Mouse (Mus musculus): ENCODE measurements around the gene Pop4. TPM values are rescaled to one million over a fixed set of nuclear protein-coding genes. Genes with fewer than 3 reads are reported as not detected.

Gene Pop4
- polyA plus RNA-seq, 1 experiment from 2014 or later, result 119 TPM

DNA sequence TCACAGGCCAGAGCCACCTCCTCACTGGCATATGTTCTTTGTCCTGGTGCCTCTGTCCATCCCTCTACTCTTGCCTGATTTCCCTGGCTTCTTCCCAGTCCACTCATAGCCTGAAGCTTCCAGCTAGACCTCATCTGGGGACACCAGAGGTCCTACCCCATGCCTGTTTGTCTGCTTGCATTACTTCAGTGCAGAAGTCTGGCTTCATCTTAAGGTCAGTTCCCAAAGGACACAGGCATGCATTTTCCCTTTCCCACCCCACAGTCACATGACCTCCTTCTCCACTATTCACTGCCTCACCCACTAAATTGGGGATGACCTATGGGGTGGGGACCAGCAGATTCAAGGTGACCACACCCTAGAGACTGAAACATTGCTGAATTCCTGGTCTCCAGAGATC lies 17.8 kb downstream of the Pop4 start:
- DNase-seq (ENCODE audit: low spot score, missing footprints), result no peak
- no peaks in the 10 kb centered on the region for H3K36me3 ChIP-seq (ENCODE audit: control insufficient read depth, insufficient read depth, low read length)
- no peak overlapping the region for H3K27ac ChIP-seq (ENCODE audit: low read depth, low read length)
- no peaks in the 10 kb centered on the region for H3K4me1 ChIP-seq (ENCODE audit: control insufficient read depth, insufficient read depth, low read length)
- no peaks in the 10 kb centered on the region for H3K9me3 ChIP-seq (ENCODE audit: control insufficient read depth, low read length)
- no peak for ATAC-seq (ENCODE audit: low FRiP score)
- H3K9ac ChIP-seq (ENCODE audit: low read length), result no peak overlapping the region
- H3K4me2 ChIP-seq, result no peak overlapping the region
- no peak overlapping the region for H3K4me3 ChIP-seq (ENCODE audit: low read depth, low read length)
- no peaks in the 10 kb centered on the region for H3K27me3 ChIP-seq (ENCODE audit: control insufficient read depth, insufficient read depth, low read length)

DNA sequence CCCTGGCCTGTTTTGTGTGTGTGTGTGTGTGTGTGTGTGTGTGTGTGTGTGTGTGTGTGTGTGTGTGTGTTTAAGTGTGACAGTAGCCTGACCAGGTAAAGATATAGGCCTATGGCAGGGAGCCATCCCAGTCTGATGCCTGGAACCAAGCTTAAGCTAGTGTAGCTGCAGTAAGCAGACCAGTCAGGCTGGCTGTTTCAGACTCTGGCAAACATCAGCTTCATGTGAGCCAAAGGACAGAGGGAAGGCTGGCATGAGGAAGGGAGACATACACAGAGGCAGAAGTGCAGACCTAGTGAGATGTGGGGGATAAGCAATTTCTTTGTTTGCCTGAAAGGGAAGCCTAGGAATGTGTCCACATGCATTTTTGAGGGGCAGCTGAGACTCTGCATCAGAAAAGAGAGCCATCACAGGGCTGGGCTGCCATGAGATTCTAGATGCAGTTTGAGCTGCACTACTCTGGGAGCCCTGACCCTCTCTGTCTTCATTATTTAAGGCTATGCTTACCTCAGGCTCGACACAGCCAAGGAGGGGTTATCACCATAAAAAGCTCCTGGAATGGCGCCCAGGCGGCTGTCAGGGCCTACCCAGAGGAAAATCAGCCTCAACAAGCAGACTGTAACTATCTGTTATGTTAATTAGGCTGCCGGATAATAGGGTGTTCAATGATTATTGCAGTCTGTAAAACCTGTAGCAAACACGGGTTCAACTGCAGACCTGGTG lies 19.6 kb downstream of the Pop4 start:
- ATAC-seq (ENCODE audit: low FRiP score) (no peak), DNase-seq (ENCODE audit: low spot score, missing footprints) (no peak)
- Histone ChIP-seq H3K4me3 (ENCODE audit: low read depth, low read length) (no peak overlapping the region), H3K9ac (ENCODE audit: low read length) (no peak overlapping the region), H3K9me3 (ENCODE audit: control insufficient read depth, low read length) (no peaks in the 10 kb centered on the region), H3K36me3 (ENCODE audit: control insufficient read depth, insufficient read depth, low read length) (no peaks in the 10 kb centered on the region), H3K4me2 (no peak overlapping the region), H3K4me1 (ENCODE audit: control insufficient read depth, insufficient read depth, low read length) (no peaks in the 10 kb centered on the region), H3K27ac (ENCODE audit: low read depth, low read length) (no peak overlapping the region), H3K27me3 (ENCODE audit: control insufficient read depth, insufficient read depth, low read length) (no peaks in the 10 kb centered on the region)
- 70% methylated on average over 5 of the region's 5 CpGs for WGBS

DNA sequence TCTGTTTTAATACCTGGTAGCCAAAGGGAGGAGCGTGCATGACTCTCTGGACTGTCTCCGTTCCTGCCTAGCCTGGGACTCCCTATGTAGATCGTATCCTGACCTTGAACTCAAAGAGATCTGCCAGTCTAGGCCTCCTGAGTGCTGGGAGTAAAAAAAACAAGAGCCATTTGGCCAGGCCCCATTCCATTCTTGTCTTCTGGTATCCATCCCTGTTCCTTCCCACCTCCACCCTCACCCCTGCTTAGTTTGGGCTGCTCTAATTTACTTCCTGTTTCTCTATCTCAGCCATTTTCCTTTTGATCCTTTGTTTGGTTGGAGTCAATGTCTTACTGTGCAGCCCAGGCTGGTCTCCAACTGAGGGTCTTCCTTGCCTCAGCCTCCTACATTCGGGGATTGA lies 28.8 kb downstream of the Pop4 start:
- no peak for ATAC-seq (ENCODE audit: low FRiP score)
- 78% methylated on average over 4 of the region's 4 CpGs for WGBS

DNA sequence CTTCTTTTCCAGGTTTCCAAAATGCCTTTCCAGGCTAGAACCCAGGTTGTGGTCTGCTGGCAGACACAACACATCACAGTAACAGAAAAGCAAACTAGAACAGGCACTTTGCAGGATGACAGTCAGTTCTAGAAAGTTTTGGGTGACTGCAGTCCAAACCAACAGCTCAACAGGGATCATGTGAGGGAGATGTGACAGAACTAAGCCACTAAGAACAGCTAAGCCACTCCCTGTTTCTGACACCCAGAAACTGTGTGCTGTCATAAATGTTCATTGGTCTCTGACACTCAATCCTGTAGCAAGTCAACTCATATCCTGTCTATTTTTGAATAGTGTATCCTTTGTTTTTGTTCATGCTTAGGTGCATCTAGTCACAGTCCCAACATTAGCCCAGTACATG lies 34.1 kb downstream of the Pop4 start:
- Histone ChIP-seq H3K27me3 (ENCODE audit: control insufficient read depth, insufficient read depth, low read length) (no peaks in the 10 kb centered on the region), H3K4me3 (ENCODE audit: low read depth, low read length) (no peak overlapping the region), H3K27ac (ENCODE audit: low read depth, low read length) (no peak overlapping the region), H3K36me3 (ENCODE audit: control insufficient read depth, insufficient read depth, low read length) (no peaks in the 10 kb centered on the region), H3K9me3 (ENCODE audit: control insufficient read depth, low read length) (no peaks in the 10 kb centered on the region), H3K4me1 (ENCODE audit: control insufficient read depth, insufficient read depth, low read length) (no peaks in the 10 kb centered on the region), H3K9ac (ENCODE audit: low read length) (no peak overlapping the region), H3K4me2 (no peak overlapping the region)
- DNase-seq (ENCODE audit: low spot score, missing footprints) (no peak), ATAC-seq (ENCODE audit: low FRiP score) (no peak)

More for the DNA sequence above, 28.8 kb downstream of the Pop4 start:
- DNase-seq (ENCODE audit: low spot score, missing footprints), result no peak
- Histone ChIP-seq H3K27ac (ENCODE audit: low read depth, low read length) (no peak overlapping the region), H3K27me3 (ENCODE audit: control insufficient read depth, insufficient read depth, low read length) (no peaks in the 10 kb centered on the region), H3K9me3 (ENCODE audit: control insufficient read depth, low read length) (no peaks in the 10 kb centered on the region), H3K9ac (ENCODE audit: low read length) (no peak overlapping the region), H3K4me3 (ENCODE audit: low read depth, low read length) (no peak overlapping the region), H3K4me2 (no peak overlapping the region), H3K4me1 (ENCODE audit: control insufficient read depth, insufficient read depth, low read length) (no peaks in the 10 kb centered on the region), H3K36me3 (ENCODE audit: control insufficient read depth, insufficient read depth, low read length) (no peaks in the 10 kb centered on the region)

DNA sequence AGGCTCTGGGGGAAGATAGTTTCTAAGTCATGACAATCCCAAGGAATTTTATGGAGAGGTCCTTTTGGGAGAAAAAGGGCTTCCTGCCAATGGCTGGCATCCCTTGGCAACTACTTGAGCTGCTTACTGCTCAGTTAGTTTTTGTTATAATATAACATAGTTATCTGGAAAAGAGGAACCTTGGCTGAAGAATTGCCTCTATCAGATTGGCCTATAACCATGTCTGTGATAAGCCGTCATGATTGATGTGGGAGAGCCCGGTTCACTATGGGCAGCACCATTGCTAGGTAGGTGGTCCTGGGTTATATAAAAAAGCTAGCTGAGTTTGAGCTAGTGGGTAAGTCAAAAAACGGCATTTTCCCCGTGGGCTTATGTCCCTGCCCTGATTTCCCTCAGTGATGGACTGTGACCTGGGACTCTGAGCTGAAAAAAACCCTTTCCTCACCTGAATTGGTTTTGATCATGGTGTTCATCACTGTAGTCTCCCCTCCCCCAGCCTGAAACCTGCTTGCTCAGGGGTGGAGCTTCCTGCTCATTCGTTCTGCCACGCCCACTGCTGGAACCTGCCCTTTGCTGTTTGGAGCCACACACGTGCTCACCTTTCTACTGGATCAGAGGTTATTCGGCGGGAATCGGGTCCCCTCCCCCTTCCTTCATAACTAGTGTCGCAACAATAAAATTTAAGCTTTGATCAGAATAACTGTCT lies 34.7 kb downstream of the Pop4 start:
- H3K9ac ChIP-seq (ENCODE audit: low read length), result no peak overlapping the region
- no peak overlapping the region for H3K4me2 ChIP-seq
- no peaks in the 10 kb centered on the region for H3K27me3 ChIP-seq (ENCODE audit: control insufficient read depth, insufficient read depth, low read length)
- no peaks in the 10 kb centered on the region for H3K4me1 ChIP-seq (ENCODE audit: control insufficient read depth, insufficient read depth, low read length)
- no peak overlapping the region for H3K4me3 ChIP-seq (ENCODE audit: low read depth, low read length)
- ATAC-seq (ENCODE audit: low FRiP score) (no peak), DNase-seq (ENCODE audit: low spot score, missing footprints) (no peak)
- WGBS, result 49% methylated on average over 10 of the region's 11 CpGs
- no peaks in the 10 kb centered on the region for H3K36me3 ChIP-seq (ENCODE audit: control insufficient read depth, insufficient read depth, low read length)
- no peak overlapping the region for H3K27ac ChIP-seq (ENCODE audit: low read depth, low read length)
- no peaks in the 10 kb centered on the region for H3K9me3 ChIP-seq (ENCODE audit: control insufficient read depth, low read length)

DNA sequence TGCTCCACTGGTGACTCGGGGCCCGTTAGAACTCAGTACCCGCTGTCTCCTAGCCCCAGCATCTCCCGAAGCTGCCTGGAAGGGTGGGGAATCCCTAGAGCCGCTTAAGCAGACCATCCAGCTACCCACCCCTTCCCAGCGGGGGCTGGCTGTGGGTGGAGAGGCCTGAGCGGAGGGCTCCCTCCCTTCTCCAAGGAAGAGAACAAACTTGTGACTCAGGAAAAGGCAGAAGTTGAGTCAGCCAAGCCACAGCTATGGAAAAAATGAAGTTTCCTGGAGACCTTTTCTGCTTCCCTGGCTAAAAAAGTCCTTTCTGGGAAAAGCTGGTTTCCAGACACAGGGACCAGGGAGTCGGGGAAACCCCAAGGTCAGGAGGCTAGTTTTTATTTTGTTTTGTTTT lies 40.9 kb downstream of the Pop4 start:
- 19% methylated on average over 8 of the region's 8 CpGs for WGBS
- no peak overlapping the region for H3K4me3 ChIP-seq (ENCODE audit: low read depth, low read length)
- H3K4me1 ChIP-seq (ENCODE audit: control insufficient read depth, insufficient read depth, low read length), result no peaks in the 10 kb centered on the region; the same call in 1 of the 2 replicates
- H3K9me3 ChIP-seq (ENCODE audit: control insufficient read depth, low read length), result no peaks in the 10 kb centered on the region
- no peak overlapping the region for H3K27ac ChIP-seq (ENCODE audit: low read depth, low read length)
- no peak for ATAC-seq (ENCODE audit: low FRiP score)
- no peak overlapping the region for H3K9ac ChIP-seq (ENCODE audit: low read length)
- no peaks in the 10 kb centered on the region for H3K36me3 ChIP-seq (ENCODE audit: control insufficient read depth, insufficient read depth, low read length)
- no peak for DNase-seq (ENCODE audit: low spot score, missing footprints)
- no peak overlapping the region for H3K4me2 ChIP-seq
- H3K27me3 ChIP-seq (ENCODE audit: control insufficient read depth, insufficient read depth, low read length), result peaks cover 4% of the 10 kb centered on the region

DNA sequence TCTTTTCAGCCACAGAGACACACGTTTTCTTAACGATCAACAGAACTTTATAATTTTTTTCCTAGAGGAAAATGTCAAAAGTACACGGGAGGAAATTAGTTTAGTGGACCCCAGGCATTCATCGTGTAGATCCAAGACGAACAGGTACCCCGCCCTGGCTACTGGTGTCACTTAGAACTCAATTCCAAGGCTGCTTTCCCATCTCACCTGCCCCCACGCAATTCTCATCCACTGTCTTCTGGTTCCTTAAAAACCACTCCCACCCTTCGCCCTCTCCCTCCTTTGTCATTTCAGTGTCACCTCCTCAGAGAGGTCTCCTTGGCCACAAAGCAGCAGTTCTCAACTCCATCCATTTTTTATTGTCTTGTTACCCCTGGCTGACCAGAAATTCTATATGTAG lies 42.9 kb downstream of the Pop4 start:
- DNase-seq (ENCODE audit: low spot score, missing footprints) (no peak), ATAC-seq (ENCODE audit: low FRiP score) (peak; percentile 7; the same call in 1 of the 2 replicates)
- H3K4me2 ChIP-seq, result peak overlapping the region; percentile 85
- no peaks in the 10 kb centered on the region for H3K36me3 ChIP-seq (ENCODE audit: control insufficient read depth, insufficient read depth, low read length)
- peak overlapping the region; percentile 49 for H3K4me3 ChIP-seq (ENCODE audit: low read depth, low read length)
- no peaks in the 10 kb centered on the region; the same call in 1 of the 2 replicates for H3K4me1 ChIP-seq (ENCODE audit: control insufficient read depth, insufficient read depth, low read length)
- no peak overlapping the region for H3K27ac ChIP-seq (ENCODE audit: low read depth, low read length)
- peaks cover 4% of the 10 kb centered on the region for H3K27me3 ChIP-seq (ENCODE audit: control insufficient read depth, insufficient read depth, low read length)
- no peaks in the 10 kb centered on the region for H3K9me3 ChIP-seq (ENCODE audit: control insufficient read depth, low read length)
- peak overlapping the region; percentile 58; the same call in 1 of the 2 replicates for H3K9ac ChIP-seq (ENCODE audit: low read length)
- 24% methylated on average over 8 of the region's 8 CpGs for WGBS

DNA sequence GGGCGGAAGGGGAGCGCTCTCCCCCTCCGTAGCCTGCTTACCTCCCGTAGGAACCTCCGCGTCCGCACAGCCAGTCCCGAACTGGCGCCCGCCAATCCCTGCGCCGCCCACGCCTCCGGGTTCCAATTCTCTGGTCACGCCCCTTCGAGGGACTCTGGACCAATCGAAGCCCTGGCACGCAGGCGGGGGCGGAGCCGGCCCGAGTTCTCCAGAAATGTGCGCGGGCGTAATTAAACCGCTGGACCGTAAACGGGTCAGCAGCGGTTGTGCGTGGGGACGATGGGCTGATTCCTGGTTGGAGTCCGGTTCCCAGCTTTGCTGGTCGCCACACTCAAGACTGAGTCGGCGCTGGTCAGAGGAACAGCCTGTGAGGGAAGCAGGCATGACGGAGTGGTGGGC lies 43.3 kb downstream of the Pop4 start, which contains the start of gene Plekhf1:
Plekhf1 (minus strand) TSS at position 117 of the 399 bp plus-strand sequence.
- Histone ChIP-seq H3K4me1 (ENCODE audit: control insufficient read depth, insufficient read depth, low read length) (no peaks in the 10 kb centered on the region; the same call in 1 of the 2 replicates), H3K27me3 (ENCODE audit: control insufficient read depth, insufficient read depth, low read length) (peaks cover 4% of the 10 kb centered on the region), H3K36me3 (ENCODE audit: control insufficient read depth, insufficient read depth, low read length) (no peaks in the 10 kb centered on the region), H3K27ac (ENCODE audit: low read depth, low read length) (no peak within 1 kb of the TSS), H3K9me3 (ENCODE audit: control insufficient read depth, low read length) (no peaks in the 10 kb centered on the region), H3K9ac (ENCODE audit: low read length) (peak within 1 kb of the TSS; percentile 58; the same call in 1 of the 2 replicates), H3K4me2 (peak within 1 kb of the TSS; percentile 85), H3K4me3 (ENCODE audit: low read depth, low read length) (peak within 1 kb of the TSS; percentile 49)
- DNase-seq (ENCODE audit: low spot score, missing footprints) (peak; percentile 99), ATAC-seq (ENCODE audit: low FRiP score) (peak; percentile 95)
- WGBS, result under 1% methylated on average over 36 of the region's 36 CpGs

DNA sequence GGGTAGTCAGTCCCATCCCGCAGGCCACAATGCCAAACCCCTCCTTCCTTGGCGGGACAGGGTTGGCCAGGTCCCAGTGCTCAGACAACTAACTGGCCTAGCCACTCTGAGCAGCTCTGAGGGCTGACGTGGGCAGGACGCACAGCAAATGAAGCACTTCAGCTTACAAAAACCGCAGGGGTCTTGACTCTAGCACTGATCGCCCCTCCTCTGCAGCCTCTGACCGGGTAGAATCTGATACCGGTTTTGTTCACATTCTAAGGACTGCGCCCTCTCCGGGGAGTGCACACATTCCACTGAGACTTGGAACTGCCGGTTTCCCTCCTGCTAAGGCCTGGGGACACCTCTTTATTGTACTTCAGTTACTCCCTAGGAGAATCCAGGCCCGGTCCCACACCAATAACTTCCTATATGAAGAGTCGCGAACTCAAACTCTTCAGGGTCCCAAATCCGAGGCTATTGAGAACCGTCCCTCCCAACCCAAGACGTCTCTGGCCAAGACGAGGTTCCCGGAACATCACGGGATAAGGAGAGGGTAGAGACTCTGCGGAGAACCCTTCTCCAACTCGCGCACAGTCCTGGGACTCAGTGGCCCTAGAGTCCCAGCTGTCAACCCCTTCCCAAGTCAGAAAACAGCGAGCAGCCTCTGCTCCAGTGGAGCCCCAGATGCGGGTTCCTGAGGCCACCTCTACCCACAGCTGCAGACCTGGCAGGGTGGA lies 43.9 kb downstream of the Pop4 start:
- peak overlapping the region; percentile 49 for H3K4me3 ChIP-seq (ENCODE audit: low read depth, low read length)
- peaks cover 4% of the 10 kb centered on the region for H3K27me3 ChIP-seq (ENCODE audit: control insufficient read depth, insufficient read depth, low read length)
- WGBS, result 1% methylated on average over 25 of the region's 25 CpGs
- H3K4me2 ChIP-seq, result peak overlapping the region; percentile 85
- H3K4me1 ChIP-seq (ENCODE audit: control insufficient read depth, insufficient read depth, low read length), result no peaks in the 10 kb centered on the region; the same call in 1 of the 2 replicates
- H3K9me3 ChIP-seq (ENCODE audit: control insufficient read depth, low read length), result no peaks in the 10 kb centered on the region
- DNase-seq (ENCODE audit: low spot score, missing footprints) (peak; percentile 97), ATAC-seq (ENCODE audit: low FRiP score) (peak; percentile 76)
- no peaks in the 10 kb centered on the region for H3K36me3 ChIP-seq (ENCODE audit: control insufficient read depth, insufficient read depth, low read length)
- H3K27ac ChIP-seq (ENCODE audit: low read depth, low read length), result no peak overlapping the region
- H3K9ac ChIP-seq (ENCODE audit: low read length), result peak overlapping the region; percentile 58; the same call in 1 of the 2 replicates
